Mouse (Mus musculus) frontal cortex, postnatal 25 days (tissue): ENCODE data around the gene Ccdc122.
"Not testable (repeated sequence)": the region's sequence is repeated elsewhere in the genome, so short reads cannot be mapped to it uniquely, and the experiment has no call there.

Experiments
- DNase-seq, 2 experiments: peaks; one replicate each; pipeline ENCODE4 v3.0.0; 2022; ENCODE audit warnings: low spot score in 2 of 2

Ccdc122 gene

GRCm38 (mm10) chr14:77036226-77037046 is at the start of gene Ccdc122, which contains the start of gene Lacc1:
Gene Ccdc122, plus strand, starts transcription at chr14:77036772.
Gene Lacc1, minus strand, starts transcription at chr14:77036904.
- DNase-seq: peak; percentile 48 to 58

DNA sequence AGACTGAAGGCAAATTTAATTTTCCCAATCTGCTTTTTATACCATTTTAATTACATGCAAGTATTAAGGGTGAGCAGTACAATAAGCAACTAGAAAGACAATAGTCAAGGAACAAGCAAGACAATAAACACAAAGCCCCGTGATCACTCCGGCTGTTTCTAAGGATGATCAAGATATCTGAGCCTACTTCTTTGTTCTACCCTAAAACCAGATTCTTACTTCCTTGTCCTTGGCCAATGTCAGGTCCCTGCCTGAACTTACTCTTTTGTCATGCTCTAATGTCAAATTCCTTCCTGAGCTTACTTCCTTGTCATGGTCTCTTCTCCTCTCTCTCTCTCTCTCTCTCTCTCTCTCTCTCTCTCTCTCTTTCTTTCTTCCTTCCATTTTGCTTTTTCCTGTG is 46.2 kb upstream of the Ccdc122 start:
- DNase-seq: not testable (repeated sequence)

DNA sequence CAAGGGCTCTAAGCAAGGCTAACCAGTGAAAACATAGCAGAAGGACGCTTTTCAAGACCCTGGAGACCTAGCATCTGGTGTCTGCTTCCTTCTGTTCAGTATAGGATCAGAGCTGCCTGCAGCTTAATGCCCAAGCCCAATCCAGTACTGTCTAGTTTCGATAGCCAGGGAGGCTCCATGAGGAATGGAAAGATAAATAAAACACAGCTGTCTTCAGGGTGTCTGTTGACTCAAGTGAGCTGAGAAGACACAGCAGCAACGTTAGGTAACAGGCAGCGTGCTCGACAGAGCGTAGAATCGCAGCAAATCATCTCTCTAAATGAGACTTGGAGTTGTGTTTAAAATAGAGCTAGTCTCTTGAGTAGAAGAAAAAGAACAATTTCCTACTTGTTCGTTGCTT is 31.8 kb upstream of the Ccdc122 start:
- DNase-seq: no peak

- DNase-seq: no peak
These were observed 31.0 kb upstream of the Ccdc122 start for GRCm38 (mm10) chr14:77005566-77005965.

GRCm38 (mm10) chr14:77008238-77008637 is 28.3 kb upstream of the Ccdc122 start:
- DNase-seq: peak; percentile 66

DNA sequence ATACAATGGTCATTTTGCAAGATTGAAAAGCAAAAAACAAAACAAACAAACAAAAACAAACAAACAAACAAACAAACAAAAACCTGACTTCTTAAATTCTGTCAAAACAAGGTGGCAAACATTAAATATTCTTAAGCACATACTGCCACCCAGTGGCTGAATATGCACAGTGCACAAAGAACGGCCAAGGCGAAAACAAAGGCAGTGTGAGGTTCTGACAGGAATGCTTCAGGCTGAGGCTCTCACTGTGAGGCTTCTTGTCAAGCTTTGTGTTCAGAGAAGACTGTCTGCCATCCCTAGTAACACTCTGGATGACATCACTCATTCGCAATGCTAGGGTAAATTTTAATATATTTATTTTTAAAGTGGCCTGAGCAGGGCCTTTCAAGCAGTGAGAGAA is 24.8 kb upstream of the Ccdc122 start:
- DNase-seq: peak; percentile 72 to 75

DNA sequence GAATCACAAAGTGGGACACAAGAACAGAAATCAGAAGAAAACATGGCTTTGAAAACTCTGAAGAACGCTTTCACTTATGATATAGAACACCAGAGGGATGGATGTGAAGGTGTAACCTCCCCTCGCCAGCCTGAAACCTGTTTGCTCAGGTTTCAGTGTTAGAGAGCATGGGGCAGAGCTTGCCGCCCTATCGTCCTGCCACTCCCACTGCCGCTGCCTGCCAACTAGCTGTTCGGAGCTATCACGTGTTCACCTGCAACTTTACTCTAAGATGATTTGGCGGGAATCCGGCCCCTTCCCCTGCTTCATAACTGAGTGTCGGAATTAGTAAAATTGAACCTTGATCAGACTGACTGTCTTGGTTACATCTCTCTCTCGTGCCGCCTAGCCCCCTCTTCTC is 19.8 kb upstream of the Ccdc122 start:
- not testable (repeated sequence) for DNase-seq

DNA sequence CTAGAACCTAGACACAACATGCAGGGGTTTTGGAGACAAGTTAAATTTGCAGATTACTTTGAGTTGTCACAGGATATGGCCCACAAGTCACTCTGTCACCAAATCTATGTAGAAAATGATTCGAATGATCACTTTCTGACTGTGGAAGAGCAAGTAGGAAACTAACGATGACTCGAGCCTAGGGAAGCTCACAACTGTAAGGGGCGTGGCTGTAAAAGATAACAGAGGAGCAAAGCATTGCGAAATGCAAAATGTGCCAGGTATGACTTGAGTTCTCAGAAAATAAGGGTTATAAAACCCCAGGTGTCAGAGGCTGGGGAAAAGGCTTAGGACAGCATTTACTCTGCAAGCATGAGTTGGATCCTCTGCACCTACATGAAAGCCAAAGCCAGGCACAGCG is 19.4 kb upstream of the Ccdc122 start:
- no peak for DNase-seq

GRCm38 (mm10) chr14:77024499-77024898 is 12.1 kb upstream of the Ccdc122 start:
- no peak for DNase-seq

DNA sequence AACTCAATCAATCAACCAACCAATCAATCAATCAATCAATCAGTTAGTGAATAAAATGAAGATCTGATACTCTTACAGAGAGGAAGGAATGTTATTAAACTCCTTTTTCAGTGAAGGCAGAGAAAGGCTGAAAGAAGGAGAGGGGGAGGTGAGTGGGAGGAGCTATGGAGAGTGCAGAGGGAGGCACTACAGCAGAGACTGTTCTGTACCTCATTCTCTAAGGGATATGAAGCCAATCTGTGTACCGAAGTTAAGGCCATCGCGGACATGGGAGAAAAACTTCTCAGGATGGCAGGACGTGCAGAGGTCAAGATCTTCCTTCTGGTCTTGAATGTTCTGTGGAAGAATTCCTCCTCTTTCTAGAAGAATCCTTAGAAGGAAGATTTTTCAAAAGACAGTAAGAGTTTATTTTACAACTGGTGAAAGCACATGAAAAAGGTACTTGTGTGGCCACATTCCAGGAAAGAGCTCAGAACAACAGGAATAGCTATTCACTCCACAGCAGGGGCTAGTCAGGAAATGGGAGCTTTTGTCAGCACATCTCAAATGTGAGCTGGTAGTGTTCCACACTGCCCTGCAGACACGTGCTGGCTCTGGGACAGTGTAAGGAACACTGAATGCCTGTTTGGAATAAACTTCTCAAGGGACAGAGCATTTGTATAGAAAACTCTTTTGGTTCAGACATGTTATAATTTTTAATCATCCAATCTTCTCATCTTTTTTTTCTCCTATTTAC is 7.1 kb upstream of the Ccdc122 start:
- DNase-seq: no peak

DNA sequence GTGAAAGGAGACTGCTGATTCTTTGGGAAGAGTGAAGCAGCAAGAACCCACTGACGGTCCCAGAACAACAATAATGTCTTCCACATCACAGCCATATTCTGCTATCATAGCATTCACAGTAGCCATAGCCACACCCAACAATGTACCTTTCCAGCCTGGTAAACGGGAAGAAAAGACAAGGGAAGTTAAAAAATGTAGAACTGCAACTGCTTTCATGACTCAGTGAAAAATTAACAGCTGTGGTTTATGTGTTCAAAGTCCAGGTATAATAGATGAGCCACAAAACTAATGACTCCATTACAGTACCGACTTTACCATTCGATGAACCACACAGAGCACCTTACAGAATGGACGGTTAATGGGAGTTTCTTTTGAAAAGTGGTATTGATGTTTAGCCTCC is 5.8 kb upstream of the Ccdc122 start:
- DNase-seq: no peak

GRCm38 (mm10) chr14:77032433-77032832 is 4.1 kb upstream of the Ccdc122 start:
- no peak for DNase-seq

- DNase-seq: no peak
These were observed 3.2 kb upstream of the Ccdc122 start for GRCm38 (mm10) chr14:77033391-77033790.

DNA sequence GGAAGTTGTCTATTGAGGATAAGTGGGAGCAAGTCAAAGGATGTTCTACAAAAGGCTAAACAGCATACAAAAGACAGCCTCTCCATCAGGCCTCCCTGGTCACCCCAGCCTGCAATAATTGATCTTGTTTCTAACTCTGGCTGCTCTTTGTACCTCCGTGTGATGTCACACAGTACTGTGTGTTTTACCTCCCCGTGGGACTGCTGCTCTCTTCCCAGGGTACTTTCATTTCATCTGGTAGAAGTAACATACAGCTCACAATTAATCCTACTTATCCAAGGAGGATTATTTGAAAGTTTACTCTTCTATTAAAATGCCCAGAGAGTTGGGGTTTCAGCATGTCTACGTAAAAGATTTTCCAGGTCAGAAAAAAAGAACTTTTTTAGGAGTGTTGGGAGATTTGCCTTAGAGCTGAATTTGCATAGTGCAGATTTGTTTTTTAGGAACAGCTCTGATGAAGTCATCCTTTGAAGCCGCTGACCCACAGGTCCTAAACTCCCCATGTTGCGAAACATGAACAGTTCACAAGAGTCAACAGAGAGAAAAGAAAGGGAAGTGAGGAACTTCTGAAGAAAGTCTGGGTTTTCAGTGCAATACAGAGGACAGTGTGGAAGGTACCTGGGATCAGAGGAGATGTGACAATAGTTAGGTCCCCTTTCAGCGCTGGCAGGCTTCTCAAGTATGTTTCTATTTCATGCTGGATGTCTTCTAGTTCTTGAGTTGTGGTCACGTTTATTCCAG is 2.2 kb upstream of the Ccdc122 start:
- DNase-seq: no peak

GRCm38 (mm10) chr14:77034970-77035369 is 1.6 kb upstream of the Ccdc122 start:
- DNase-seq: no peak

DNA sequence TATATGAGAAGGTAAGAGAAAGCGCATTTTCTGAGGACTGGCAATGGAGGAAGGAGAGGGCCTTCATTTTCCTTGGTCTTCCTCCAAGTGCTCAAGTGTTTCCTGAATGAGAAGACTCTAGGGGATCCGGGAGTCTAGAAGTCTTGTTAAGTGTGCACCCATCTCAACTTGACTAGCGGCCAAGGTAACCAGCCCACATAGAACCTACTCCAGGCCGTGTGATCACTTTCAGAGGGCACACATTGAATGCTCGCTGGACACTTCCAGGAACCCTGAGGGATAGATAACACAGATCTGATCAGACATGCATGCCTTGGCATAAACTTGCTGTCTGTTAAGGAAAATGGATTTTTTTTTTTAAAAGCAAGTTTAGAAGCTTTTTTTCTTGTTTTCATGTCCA is 758 bp downstream of the Ccdc122 start:
- no peak for DNase-seq

GRCm38 (mm10) chr14:77037832-77038425 is 1.4 kb downstream of the Ccdc122 start:
- DNase-seq: no peak

GRCm38 (mm10) chr14:77053288-77053687 is 16.7 kb downstream of the Ccdc122 start:
- DNase-seq: no peak

DNA sequence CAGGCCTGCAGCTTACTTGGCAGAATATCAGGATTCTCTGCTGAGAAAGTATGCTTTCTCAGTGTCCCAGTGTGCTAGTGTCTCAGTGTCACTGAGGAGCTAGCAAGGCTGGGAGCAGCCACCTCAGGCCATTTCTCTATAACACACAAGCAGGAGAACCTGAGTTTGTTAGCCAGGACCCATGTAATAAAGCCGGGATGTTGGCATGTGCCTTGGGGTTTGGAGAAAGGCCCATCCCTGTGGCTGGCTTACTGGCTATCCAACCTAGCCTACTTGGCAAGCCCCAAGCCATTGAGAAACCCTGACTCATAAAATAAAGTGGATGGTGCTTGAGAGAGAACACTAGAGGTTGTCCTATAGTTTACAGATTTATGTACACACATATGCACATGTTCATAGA is 32.8 kb downstream of the Ccdc122 start:
- no peak for DNase-seq

DNA sequence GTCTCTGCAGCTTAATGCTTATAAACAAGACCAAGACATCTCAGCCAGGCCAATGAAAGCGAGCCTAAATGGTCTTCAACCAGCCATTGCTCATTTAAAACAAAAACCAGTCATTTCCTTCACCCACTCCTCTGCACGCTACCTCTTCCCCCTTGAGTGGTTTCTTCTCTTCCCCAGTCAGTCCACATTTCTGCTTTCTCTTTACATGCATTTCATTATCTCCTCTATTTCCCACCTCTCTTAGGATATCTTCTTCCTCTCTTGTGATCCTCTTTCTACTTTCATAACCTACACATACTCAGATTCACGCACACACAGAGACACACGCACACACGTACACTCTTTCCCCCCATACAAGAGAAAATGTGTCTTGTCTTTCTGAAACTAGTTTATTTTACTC is 44.7 kb downstream of the Ccdc122 start:
- no peak for DNase-seq

DNA sequence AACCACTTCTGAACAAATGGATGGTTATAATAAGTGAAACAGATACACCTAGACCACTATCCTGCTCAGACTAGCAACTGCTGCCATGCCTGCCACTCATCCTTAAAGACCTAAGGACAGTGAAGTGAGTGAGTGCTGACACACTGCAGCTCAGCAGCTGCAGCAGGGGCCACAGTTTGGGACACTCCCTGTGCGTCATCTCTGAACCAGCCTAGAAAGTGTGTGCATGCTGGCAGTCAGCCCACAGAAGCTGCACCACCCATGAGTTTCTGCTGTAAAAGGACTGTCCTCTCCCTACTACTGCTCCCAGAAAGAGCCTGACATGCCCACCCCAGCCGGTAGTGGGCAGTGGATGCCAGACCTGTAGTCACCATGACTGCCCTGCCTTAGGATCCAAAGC is 63.7 kb downstream of the Ccdc122 start:
- no peak for DNase-seq

- DNase-seq: not testable (repeated sequence)
These were observed 74.0 kb downstream of the Ccdc122 start for GRCm38 (mm10) chr14:77110622-77111021.
